Mouse (Mus musculus) forebrain, embryonic 15.5 days (tissue): ENCODE measurements around the gene Afap1. TPM values are rescaled to one million over a fixed set of nuclear protein-coding genes. Genes with fewer than 3 reads are reported as not detected.

Experiments
- ATAC-seq: fragments of 200-750 bp; cut with Nextera tagmentation; replicated peaks from 2 replicates; pipeline ENCODE4 v1.8.0; 2017; ENCODE audit warnings: mild to moderate bottlenecking, moderate TSS enrichment, moderate library complexity
- H3K27ac ChIP-seq: fragments of 300-500 bp; sonication (generic); replicated peaks from 2 replicates; pipeline ENCODE4 v1.5.1; 2015; ENCODE audit warnings: mild to moderate bottlenecking, inconsistent platforms
- H3K27me3 ChIP-seq: fragments of 300-500 bp; sonication (generic); 2 replicates; pipeline ENCODE4 v1.6.1; 2015; ENCODE audit warnings: inconsistent platforms
- H3K36me3 ChIP-seq: fragments of 300-500 bp; sonication (generic); 2 replicates; pipeline ENCODE4 v1.6.1; 2015; ENCODE audit warnings: mild to moderate bottlenecking, inconsistent platforms
- H3K4me1 ChIP-seq: fragments of 300-500 bp; sonication (generic); 2 replicates; pipeline ENCODE4 v1.6.1; 2015; ENCODE audit warnings: inconsistent platforms
- H3K4me2 ChIP-seq: fragments of 300-500 bp; sonication (generic); replicated peaks from 2 replicates; pipeline ENCODE4 v1.6.1; 2015; ENCODE audit warnings: mild to moderate bottlenecking, inconsistent platforms
- H3K4me3 ChIP-seq: fragments of 300-500 bp; sonication (generic); 2 replicates; pipeline ENCODE4 v1.5.1; 2015; ENCODE audit warnings: mild to moderate bottlenecking, inconsistent platforms
- H3K9ac ChIP-seq: fragments of 300-500 bp; sonication (generic); replicated peaks from 2 replicates; pipeline ENCODE4 v1.6.1; 2015; ENCODE audit warnings: mild to moderate bottlenecking, inconsistent platforms
- H3K9me3 ChIP-seq: fragments of 300-500 bp; sonication (generic); 2 replicates; pipeline ENCODE4 v1.6.1; 2016; ENCODE audit warnings: inconsistent platforms
- WGBS: fragments of 180-500 bp; shearing (Covaris S2); methylation state at CpG from one replicate; pipeline ENCODE4 v1.1.7; 2015; ENCODE audit warnings: mixed read lengths; 5-methylcytosine and 5-hydroxymethylcytosine counted together
- polyA plus RNA-seq: library from polyadenylated mRNA; unstranded; fragments of >200 nt; fragmentation: Nextera tagmentation; extraction: Ambion mirVana; gene quantifications from 2 replicates; pipeline ENCODE4 v1.2.1, GENCODE M21; 2015

Gene Afap1
- polyA plus RNA-seq, 1 experiment from 2014 or later, result 52.5 TPM

- Histone ChIP-seq H3K27ac (no peak overlapping the region), H3K4me2 (no peak overlapping the region), H3K4me3 (no peak overlapping the region), H3K9me3 (no peaks in the 10 kb centered on the region), H3K36me3 (no peaks in the 10 kb centered on the region), H3K9ac (no peak overlapping the region), H3K27me3 (no peaks in the 10 kb centered on the region), H3K4me1 (peaks cover 53% of the 10 kb centered on the region)
- 38% methylated on average over 10 of the region's 10 CpGs for whole genome bisulfite sequencing
- no peak for ATAC-seq
These were observed 7.5 kb downstream of the Afap1 start for GRCm38 (mm10) chr5:35900401-35901225.

- H3K4me2 ChIP-seq, result no peak overlapping the region
- H3K4me3 ChIP-seq, result no peak overlapping the region
- no peaks in the 10 kb centered on the region for H3K27me3 ChIP-seq
- no peak overlapping the region for H3K9ac ChIP-seq
- WGBS, result 53% methylated on average over 12 of the region's 12 CpGs
- ATAC-seq, result no peak; the same call in 1 of the 2 replicates
- peaks cover 46% of the 10 kb centered on the region for H3K4me1 ChIP-seq
- no peaks in the 10 kb centered on the region for H3K9me3 ChIP-seq
- no peak overlapping the region for H3K27ac ChIP-seq
- H3K36me3 ChIP-seq, result no peaks in the 10 kb centered on the region
These were observed 8.2 kb downstream of the Afap1 start for GRCm38 (mm10) chr5:35901226-35901809.

GRCm38 (mm10) chr5:35903456-35903855 lies 10.3 kb downstream of the Afap1 start:
- no peak for ATAC-seq
- no peaks in the 10 kb centered on the region for H3K9me3 ChIP-seq
- 82% methylated on average over 8 of the region's 8 CpGs for WGBS
- H3K9ac ChIP-seq, result no peak overlapping the region
- no peak overlapping the region for H3K4me2 ChIP-seq
- no peak overlapping the region for H3K4me3 ChIP-seq
- no peaks in the 10 kb centered on the region for H3K27me3 ChIP-seq
- H3K36me3 ChIP-seq, result no peaks in the 10 kb centered on the region
- H3K27ac ChIP-seq, result no peak overlapping the region
- peaks cover 46% of the 10 kb centered on the region for H3K4me1 ChIP-seq

GRCm38 (mm10) chr5:35905283-35905682 lies 12.2 kb downstream of the Afap1 start:
- 50% methylated on average over 8 of the region's 8 CpGs for WGBS
- no peak for ATAC-seq
- Histone ChIP-seq H3K9ac (no peak overlapping the region), H3K36me3 (no peaks in the 10 kb centered on the region), H3K4me2 (no peak overlapping the region), H3K4me3 (no peak overlapping the region), H3K4me1 (peaks cover 55% of the 10 kb centered on the region), H3K27me3 (no peaks in the 10 kb centered on the region), H3K27ac (no peak overlapping the region), H3K9me3 (no peaks in the 10 kb centered on the region)

GRCm38 (mm10) chr5:35907090-35907489 lies 14.0 kb downstream of the Afap1 start:
- Histone ChIP-seq H3K36me3 (no peaks in the 10 kb centered on the region), H3K4me1 (peaks cover 43% of the 10 kb centered on the region), H3K9ac (0 out of 2 replicates have a peak overlapping the region, but pooled peaks have one; percentile 5), H3K27ac (no peak overlapping the region), H3K27me3 (no peaks in the 10 kb centered on the region), H3K4me2 (no peak overlapping the region), H3K4me3 (no peak overlapping the region), H3K9me3 (0 out of 2 replicates have a peak, but pooled peaks cover under 1% of the 10 kb centered on the region)
- WGBS, result 85% methylated on average over 4 of the region's 4 CpGs
- ATAC-seq, result no peak

- peak overlapping the region; percentile 62 for H3K27ac ChIP-seq
- H3K27me3 ChIP-seq, result no peaks in the 10 kb centered on the region
- 0 out of 2 replicates have a peak, but pooled peaks cover 4% of the 10 kb centered on the region for H3K9me3 ChIP-seq
- ATAC-seq, result peak; percentile 85
- H3K36me3 ChIP-seq, result no peaks in the 10 kb centered on the region
- 0 out of 2 replicates have a peak overlapping the region, but pooled peaks have one; percentile 5 for H3K9ac ChIP-seq
- peaks cover 43% of the 10 kb centered on the region for H3K4me1 ChIP-seq
- 42% methylated on average over 15 of the region's 15 CpGs for WGBS
- H3K4me3 ChIP-seq, result no peak overlapping the region
- H3K4me2 ChIP-seq, result no peak overlapping the region; the same call in 1 of the 2 replicates
These were observed 14.7 kb downstream of the Afap1 start for GRCm38 (mm10) chr5:35907633-35908426.

- Histone ChIP-seq H3K4me1 (peaks cover 43% of the 10 kb centered on the region), H3K27ac (peak overlapping the region; percentile 62), H3K36me3 (no peaks in the 10 kb centered on the region), H3K9me3 (0 out of 2 replicates have a peak, but pooled peaks cover 4% of the 10 kb centered on the region), H3K9ac (no peak overlapping the region), H3K4me2 (no peak overlapping the region), H3K4me3 (no peak overlapping the region), H3K27me3 (no peaks in the 10 kb centered on the region)
- ATAC-seq, result no peak
- 73% methylated on average over 13 of the region's 13 CpGs for WGBS
These were observed 15.7 kb downstream of the Afap1 start for GRCm38 (mm10) chr5:35908626-35909443.

GRCm38 (mm10) chr5:35915629-35916300 lies 22.6 kb downstream of the Afap1 start:
- peak overlapping the region; percentile 7; the same call in 1 of the 2 replicates for H3K27ac ChIP-seq
- ATAC-seq, result no peak
- WGBS, result 65% methylated on average over 12 of the region's 12 CpGs
- no peak overlapping the region for H3K4me2 ChIP-seq
- H3K4me3 ChIP-seq, result no peak overlapping the region
- H3K9ac ChIP-seq, result no peak overlapping the region
- H3K4me1 ChIP-seq, result peaks cover 54% of the 10 kb centered on the region
- H3K27me3 ChIP-seq, result no peaks in the 10 kb centered on the region
- H3K9me3 ChIP-seq, result 0 out of 2 replicates have a peak, but pooled peaks cover 4% of the 10 kb centered on the region
- H3K36me3 ChIP-seq, result no peaks in the 10 kb centered on the region

GRCm38 (mm10) chr5:35916666-35917065 lies 23.5 kb downstream of the Afap1 start:
- Histone ChIP-seq H3K9me3 (0 out of 2 replicates have a peak, but pooled peaks cover 4% of the 10 kb centered on the region), H3K4me2 (no peak overlapping the region), H3K27me3 (no peaks in the 10 kb centered on the region), H3K27ac (0 out of 2 replicates have a peak overlapping the region, but pooled peaks have one; percentile 12), H3K36me3 (no peaks in the 10 kb centered on the region), H3K9ac (no peak overlapping the region), H3K4me3 (no peak overlapping the region), H3K4me1 (peaks cover 63% of the 10 kb centered on the region)
- 43% methylated on average over 5 of the region's 5 CpGs for WGBS
- no peak for ATAC-seq

GRCm38 (mm10) chr5:35918387-35918786 lies 25.3 kb downstream of the Afap1 start:
- peaks cover 71% of the 10 kb centered on the region for H3K4me1 ChIP-seq
- H3K4me2 ChIP-seq, result 0 out of 2 replicates have a peak overlapping the region, but pooled peaks have one; percentile 15
- no peaks in the 10 kb centered on the region for H3K36me3 ChIP-seq
- no peak overlapping the region for H3K4me3 ChIP-seq
- H3K9me3 ChIP-seq, result no peaks in the 10 kb centered on the region
- H3K27me3 ChIP-seq, result no peaks in the 10 kb centered on the region
- H3K9ac ChIP-seq, result no peak overlapping the region
- WGBS, result 8% methylated on average over 8 of the region's 8 CpGs
- H3K27ac ChIP-seq, result peak overlapping the region; percentile 90
- ATAC-seq, result peak; percentile 91

GRCm38 (mm10) chr5:35920076-35920475 lies 27.0 kb downstream of the Afap1 start:
- Histone ChIP-seq H3K27me3 (no peaks in the 10 kb centered on the region), H3K9ac (no peak overlapping the region), H3K36me3 (no peaks in the 10 kb centered on the region), H3K4me1 (peaks cover 83% of the 10 kb centered on the region), H3K9me3 (no peaks in the 10 kb centered on the region), H3K27ac (no peak overlapping the region), H3K4me2 (no peak overlapping the region), H3K4me3 (no peak overlapping the region)
- ATAC-seq, result no peak
- 56% methylated on average over 4 of the region's 4 CpGs for WGBS
